Comparison of ENCODE assay signal across 9 mouse cellular contexts in the genomic region with DNA sequence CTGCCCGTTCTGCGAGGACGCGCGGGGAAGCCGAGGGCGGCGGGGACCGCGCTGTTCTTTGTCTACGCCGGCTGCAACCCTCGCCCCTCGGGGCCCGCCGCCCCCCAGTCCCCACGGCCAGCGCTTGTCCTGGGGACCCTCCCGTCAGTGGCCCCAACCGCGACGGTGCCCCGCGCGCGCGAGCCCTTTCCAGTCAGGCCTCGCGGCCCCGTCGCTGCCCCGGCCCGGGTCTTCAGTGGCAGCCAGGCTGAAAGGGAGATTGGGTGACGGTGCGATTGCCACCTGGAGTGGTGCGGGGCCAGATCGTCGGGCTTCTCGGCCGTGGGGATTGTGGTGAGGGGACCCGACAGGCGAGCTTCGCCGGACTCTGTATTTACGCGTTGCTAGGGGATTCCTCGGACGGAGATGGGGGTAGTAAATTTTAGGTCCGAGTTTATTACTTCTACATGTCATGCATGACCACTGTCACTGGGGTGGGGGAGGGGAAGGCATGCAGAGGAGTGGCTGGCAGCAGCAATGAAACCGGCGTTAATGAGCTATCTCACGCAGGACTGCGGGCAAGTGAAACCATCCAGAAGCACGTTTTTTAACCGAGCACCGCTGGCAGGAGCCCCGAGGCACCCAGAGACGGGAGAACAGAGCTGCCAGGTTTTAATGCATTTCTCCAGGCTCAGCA. TPM values are rescaled to one million over a fixed set of nuclear protein-coding genes. Genes with fewer than 3 reads are reported as not detected.
DNase-seq lines count a peak whose midpoint lies in the region; ATAC-seq and TF ChIP-seq lines count a peak whose summit lies in the region.
"Had no signal": no experiment of that assay in that cellular context is flagged by ENCODE, and none has a peak within 500 bp of the region (broad histone marks: within the 10 kb centered on the region; RNA-seq: fewer than 3 reads in every experiment).

No protein-coding gene starts in this region.

- peak overlapping the region; percentile 57; the same call in 1 of the 2 replicates for H3K27ac ChIP-seq in heart, embryonic 11.5 days (ENCODE audit: low read depth, low read length)
- no peak overlapping the region for H3K27ac ChIP-seq in intestine, postnatal 0 days (ENCODE audit: low read depth, low read length)
- H3K27ac ChIP-seq in midbrain, embryonic 12.5 days (replicated peaks) = peak overlapping the region; percentile 84

- peak overlapping the region; percentile 61 for H3K4me3 ChIP-seq in heart, embryonic 11.5 days (ENCODE audit: low read depth, low read length)
- H3K4me3 ChIP-seq in intestine, postnatal 0 days (ENCODE audit: low read depth, low read length) = peak overlapping the region; percentile 54
- peak overlapping the region; percentile 69 for H3K4me3 ChIP-seq in midbrain, embryonic 12.5 days

- peak; percentile 15; the same call in 1 of the 2 replicates for ATAC-seq in heart, embryonic 11.5 days (replicated peaks; ENCODE audit: insufficient number of reproducible peaks, low FRiP score, low TSS enrichment)
- peak; percentile 36; the same call in 1 of the 2 replicates for ATAC-seq in erythroid progenitor cell, adult 5-6 weeks (replicated peaks; ENCODE audit: low FRiP score, poor library complexity, severe bottlenecking)
- ATAC-seq in intestine, postnatal 0 days = no peak
- ATAC-seq in midbrain, embryonic 12.5 days (ENCODE audit: low FRiP score, low read depth) = peak; percentile 68

- peak overlapping the region; percentile 97 for H3K4me2 ChIP-seq in heart, embryonic 11.5 days
- peak overlapping the region; percentile 94 for H3K4me2 ChIP-seq in intestine, postnatal 0 days (replicated peaks; ENCODE audit: low read depth)
- H3K4me2 ChIP-seq in midbrain, embryonic 12.5 days (replicated peaks) = peak overlapping the region; percentile 90

- no peak for TF ChIP-seq CTCF in intestine, postnatal 0 days (IDR thresholded peaks at IDR 0.05; ENCODE audit: low read depth)

- H3K27me3 ChIP-seq in heart, embryonic 11.5 days (ENCODE audit: control insufficient read depth, insufficient read depth, low read length) = peaks cover 55% of the 10 kb centered on the region
- peaks cover 54% of the 10 kb centered on the region for H3K27me3 ChIP-seq in intestine, postnatal 0 days (replicated peaks; ENCODE audit: control insufficient read depth, insufficient read depth, low read length)
- peaks cover 63% of the 10 kb centered on the region for H3K27me3 ChIP-seq in midbrain, embryonic 12.5 days
- H3K27me3 ChIP-seq: CH12.LX had no signal

- WGBS in heart, embryonic 11.5 days (ENCODE audit: insufficient replicate concordance) = 1% methylated on average over 50 of the region's 58 CpGs
- under 1% methylated on average over 57 of the region's 58 CpGs for WGBS in intestine, postnatal 0 days
- WGBS in midbrain, embryonic 12.5 days = under 1% methylated on average over 58 of the region's 58 CpGs

- no peak for DNase-seq in heart, postnatal 36 days
- DNase-seq in c-Kit-negative CD71-positive TER-119-positive erythroid progenitor cells, embryonic 14.5 days (ENCODE audit: low read depth, low spot score) = peak; percentile 63
- peak; percentile 31 for DNase-seq in yolk sac, embryonic 10.5 days (ENCODE audit: low spot score)
- DNase-seq in ovary, adult 18-20 months (ENCODE audit: low spot score) = no peak

- H3K9me3 ChIP-seq in heart, embryonic 11.5 days (replicated peaks; ENCODE audit: control insufficient read depth, low read length) = no peaks in the 10 kb centered on the region
- H3K9me3 ChIP-seq in intestine, postnatal 0 days (ENCODE audit: control insufficient read depth) = no peaks in the 10 kb centered on the region
- H3K9me3 ChIP-seq in midbrain, embryonic 12.5 days = no peaks in the 10 kb centered on the region

- no peaks in the 10 kb centered on the region for H3K36me3 ChIP-seq in heart, embryonic 11.5 days (ENCODE audit: control insufficient read depth, insufficient read depth, low read length)
- no peaks in the 10 kb centered on the region for H3K36me3 ChIP-seq in intestine, postnatal 0 days (ENCODE audit: control insufficient read depth, insufficient read depth)
- H3K36me3 ChIP-seq in midbrain, embryonic 12.5 days = no peaks in the 10 kb centered on the region

- intact Hi-C loops in heart, postnatal 36 days (cut with DNase I) = no loop called here

- H3K4me1 ChIP-seq in heart, embryonic 11.5 days (ENCODE audit: control insufficient read depth, insufficient read depth, low read length) = no peaks in the 10 kb centered on the region
- H3K4me1 ChIP-seq in intestine, postnatal 0 days (replicated peaks; ENCODE audit: control insufficient read depth, insufficient read depth, low read length) = no peaks in the 10 kb centered on the region; the same call in 1 of the 2 replicates
- peaks cover 21% of the 10 kb centered on the region for H3K4me1 ChIP-seq in midbrain, embryonic 12.5 days

- peak overlapping the region; percentile 70 for H3K9ac ChIP-seq in heart, embryonic 11.5 days (ENCODE audit: low read depth, low read length)
- no peak overlapping the region for H3K9ac ChIP-seq in intestine, postnatal 0 days (ENCODE audit: low read depth, low read length)
- H3K9ac ChIP-seq in midbrain, embryonic 12.5 days (replicated peaks) = peak overlapping the region; percentile 75

RNA-seq across cellular contexts. Expression of gene Reln, which starts 0.6 kb away (rescaled TPM):
- polyA plus RNA-seq in heart, embryonic 11.5 days (2014; fragmentation: Nextera tagmentation; extraction: Ambion mirVana) = 6.4 and 6.5 TPM in 2 replicates
- 1 to 10 TPM; 3.0 to 4.2 TPM for total RNA-seq in heart, postnatal 36 days (2021)
- 195 and 249 TPM in 2 replicates for total RNA-seq in erythroid progenitor cell, adult 5-6 weeks (2015; ENCODE audit: low replicate concordance)
- total RNA-seq in erythroid progenitor cell, adult 5-6 weeks (2017; ENCODE audit: low replicate concordance) = 175 and 188 TPM in 2 replicates
- polyA plus RNA-seq in intestine, postnatal 0 days (2015; fragmentation: Nextera tagmentation; extraction: Ambion mirVana) = 5.3 and 6.3 TPM in 2 replicates
- 17.8 and 20.9 TPM in 2 replicates for polyA plus RNA-seq in midbrain, embryonic 12.5 days (2016; fragmentation: Nextera tagmentation; extraction: Ambion mirVana)

Comparison
In these comparisons a context has a peak if more than half of its experiments do, and no peak if none do; other contexts are left out.
1. DNase-seq: peak in c-Kit-negative CD71-positive TER-119-positive erythroid progenitor cells, embryonic 14.5 days (single experiment) and yolk sac, embryonic 10.5 days (single experiment); none in heart, postnatal 36 days (0 of 2) and ovary, adult 18-20 months (single experiment).
2. Peak in every context shown above with its lines, with median percentiles within 50 percentile points of each other: H3K4me2 ChIP-seq and H3K4me3 ChIP-seq.